Mouse (Mus musculus) heart, embryonic 12.5 days (tissue): ENCODE results near the gene Rhoh. TPM values are rescaled to one million over a fixed set of nuclear protein-coding genes. Genes with fewer than 3 reads are reported as not detected.

Experiments used
- ATAC-seq: fragments of 200-750 bp; cut with Nextera tagmentation; 2 replicates; pipeline ENCODE4 v1.8.0; 2017; ENCODE audit warnings: moderate TSS enrichment, moderate library complexity; ENCODE audit not compliant: insufficient number of reproducible peaks, low FRiP score
- H3K27ac ChIP-seq: fragments of 300-500 bp; sonication (generic); 2 replicates; pipeline ENCODE4 v1.5.1; 2016; ENCODE audit warnings: mild to moderate bottlenecking, moderate library complexity; ENCODE audit not compliant: poor library complexity, severe bottlenecking
- H3K27me3 ChIP-seq: fragments of 300-500 bp; sonication (generic); replicated peaks from 2 replicates; pipeline ENCODE4 v1.6.1; 2016; ENCODE audit warnings: mild to moderate bottlenecking, moderate library complexity
- H3K36me3 ChIP-seq: fragments of 300-500 bp; sonication (generic); 2 replicates; pipeline ENCODE4 v1.6.1; 2016; ENCODE audit warnings: mild to moderate bottlenecking, moderate library complexity
- H3K4me1 ChIP-seq: fragments of 300-500 bp; sonication (generic); replicated peaks from 2 replicates; pipeline ENCODE4 v1.6.1; 2016; ENCODE audit warnings: mild to moderate bottlenecking
- H3K4me2 ChIP-seq: fragments of 300-500 bp; sonication (generic); 2 replicates; pipeline ENCODE4 v1.6.1; 2016; ENCODE audit warnings: mild to moderate bottlenecking, moderate library complexity
- H3K4me3 ChIP-seq: fragments of 300-500 bp; sonication (generic); 2 replicates; pipeline ENCODE4 v1.5.1; 2016; ENCODE audit warnings: mild to moderate bottlenecking
- H3K9ac ChIP-seq: fragments of 300-500 bp; sonication (generic); 2 replicates; pipeline ENCODE4 v1.6.1; 2016; ENCODE audit warnings: mild to moderate bottlenecking, moderate library complexity
- H3K9me3 ChIP-seq: fragments of 300-500 bp; sonication (generic); replicated peaks from 2 replicates; pipeline ENCODE4 v1.6.1; 2016; ENCODE audit warnings: mild to moderate bottlenecking, moderate library complexity
- WGBS: fragments of 180-500 bp; shearing (Covaris S2); methylation state at CpG from one replicate; pipeline ENCODE4 v1.1.7; 2016; 5-methylcytosine and 5-hydroxymethylcytosine counted together
- polyA plus RNA-seq: library from polyadenylated mRNA; unstranded; fragments of >200 nt; fragmentation: Nextera tagmentation; extraction: Ambion mirVana; gene quantifications from 2 replicates; pipeline ENCODE4 v1.2.1, GENCODE M21; 2016

Gene Rhoh
- 0.85 and 0.97 TPM in 2 replicates for polyA plus RNA-seq

DNA sequence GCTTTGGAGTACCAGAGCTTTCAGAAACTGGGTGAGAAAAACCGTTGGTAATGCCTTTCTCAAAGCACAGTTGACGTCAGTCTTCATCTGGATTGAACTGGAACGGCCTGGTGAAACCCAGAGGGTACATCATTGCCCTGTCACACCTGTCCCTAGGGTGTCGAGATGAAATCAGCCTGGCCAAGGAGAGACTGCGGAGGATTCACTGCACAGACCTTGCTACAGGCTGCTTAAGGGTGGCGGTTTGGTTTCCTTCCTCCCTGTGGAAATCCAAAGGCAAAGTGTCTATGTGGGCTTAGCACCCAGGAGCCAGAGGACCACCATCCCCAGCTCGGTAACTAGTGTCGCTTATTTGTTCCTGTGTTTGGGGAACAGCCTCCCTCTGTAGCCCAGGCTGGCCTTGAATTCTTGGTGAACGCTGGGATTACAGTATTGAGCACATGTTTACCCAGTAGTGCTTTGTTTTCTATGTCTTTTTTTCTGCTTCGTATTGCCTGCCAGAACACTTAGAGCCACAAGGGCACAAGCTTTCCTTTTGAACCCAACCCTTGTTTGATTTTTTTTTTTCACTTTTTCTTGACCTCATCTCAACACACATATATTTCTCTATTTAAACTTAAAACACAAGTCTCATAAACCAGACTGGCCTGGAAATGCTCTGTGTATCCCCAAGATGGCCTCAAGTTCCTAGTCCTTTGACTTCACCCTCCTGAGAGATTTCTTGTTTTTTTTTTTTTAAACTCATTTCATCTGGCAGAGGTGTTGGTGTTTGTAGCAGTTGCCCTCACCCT, at the start of gene Rhoh:
TSS of gene Rhoh (plus strand) at position 60 of the 791 bp plus-strand sequence.
- ATAC-seq, result no peak
- Histone ChIP-seq H3K4me1 (peaks cover 15% of the 10 kb centered on the region), H3K27ac (no peak within 1 kb of the TSS), H3K9ac (no peak within 1 kb of the TSS), H3K27me3 (no peaks in the 10 kb centered on the region), H3K9me3 (no peaks in the 10 kb centered on the region), H3K4me3 (no peak within 1 kb of the TSS), H3K4me2 (no peak within 1 kb of the TSS), H3K36me3 (no peaks in the 10 kb centered on the region)
- WGBS, result 81% methylated on average over 10 of the region's 10 CpGs

DNA sequence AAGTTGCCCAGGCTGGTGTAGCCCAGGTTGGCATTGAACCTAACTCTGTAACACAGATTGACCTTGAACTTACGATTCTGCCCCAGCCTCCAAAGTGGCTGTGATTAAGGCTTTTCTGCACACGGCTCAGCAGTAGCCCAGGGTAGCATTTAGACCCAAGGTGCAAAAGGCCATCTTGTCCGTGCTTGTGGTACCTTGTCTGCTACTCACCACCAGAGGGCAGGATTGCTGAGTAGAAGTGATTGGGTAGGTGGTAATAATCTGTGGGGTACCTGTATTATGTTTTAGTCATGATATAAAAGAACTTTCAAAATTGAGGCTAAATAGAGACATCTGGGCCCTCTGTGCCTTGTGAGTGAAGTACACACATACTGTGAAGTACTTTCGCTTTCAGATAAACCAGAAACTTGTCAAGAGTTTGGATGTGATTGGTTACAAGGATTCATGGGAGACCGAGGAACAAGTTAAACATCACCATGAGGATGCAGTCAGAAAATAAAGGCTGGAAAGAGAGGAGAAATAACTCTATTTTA, 37.3 kb upstream of the Rhoh start:
- no peaks in the 10 kb centered on the region for H3K27me3 ChIP-seq
- H3K9me3 ChIP-seq, result no peaks in the 10 kb centered on the region
- WGBS, result 72% methylated on average over 5 of the region's 5 CpGs
- no peak for ATAC-seq
- H3K4me3 ChIP-seq, result no peak overlapping the region
- peaks cover 64% of the 10 kb centered on the region for H3K36me3 ChIP-seq
- no peaks in the 10 kb centered on the region for H3K4me1 ChIP-seq
- no peak overlapping the region for H3K9ac ChIP-seq
- no peak overlapping the region for H3K27ac ChIP-seq
- H3K4me2 ChIP-seq, result no peak overlapping the region

DNA sequence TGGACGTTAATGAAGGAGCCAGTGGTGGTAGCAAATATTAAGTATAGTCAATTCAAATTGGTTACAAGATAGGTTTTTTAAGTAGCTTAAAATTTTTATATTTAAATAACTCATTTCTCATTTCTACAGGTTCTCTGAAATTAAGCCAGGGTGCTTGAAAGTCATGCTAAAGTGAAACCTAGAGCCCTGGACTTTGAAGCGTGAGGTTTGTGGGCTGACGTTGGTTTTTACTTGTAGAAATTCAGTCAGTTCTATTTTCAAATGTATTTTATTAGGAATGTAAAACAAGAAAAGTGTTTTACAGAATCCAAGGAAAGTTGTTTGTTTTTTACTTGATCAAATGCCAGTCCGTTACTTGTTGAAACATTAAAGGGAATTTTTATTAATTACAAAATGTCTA, 34.5 kb upstream of the Rhoh start:
- Histone ChIP-seq H3K36me3 (peaks cover 46% of the 10 kb centered on the region), H3K4me1 (no peaks in the 10 kb centered on the region; the same call in 1 of the 2 replicates), H3K27ac (no peak overlapping the region), H3K9me3 (no peaks in the 10 kb centered on the region), H3K27me3 (no peaks in the 10 kb centered on the region), H3K4me2 (no peak overlapping the region), H3K9ac (no peak overlapping the region), H3K4me3 (no peak overlapping the region)
- WGBS, result 95% methylated on average over 4 of the region's 4 CpGs
- no peak for ATAC-seq

DNA sequence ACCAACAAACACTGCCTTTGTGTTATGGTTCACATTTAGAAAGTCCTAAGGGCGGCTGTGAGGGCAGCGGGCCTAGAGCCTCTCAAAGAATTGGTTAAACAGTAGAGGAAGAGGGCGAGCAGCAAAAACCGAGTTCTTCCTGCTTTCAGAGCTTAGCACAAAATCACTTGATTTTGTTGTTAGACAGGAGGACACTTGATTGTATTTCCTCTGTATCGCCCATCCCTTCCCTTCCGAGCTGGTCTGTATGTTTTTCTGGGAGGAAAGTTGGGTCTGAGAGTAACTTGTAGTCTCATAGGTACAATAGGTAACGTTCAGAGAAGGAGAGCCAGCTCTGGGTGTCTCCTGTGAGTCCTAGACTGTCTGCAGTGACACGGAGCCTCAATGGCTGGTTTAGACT, 33.9 kb upstream of the Rhoh start:
- no peak overlapping the region for H3K27ac ChIP-seq
- 89% methylated on average over 8 of the region's 8 CpGs for WGBS
- peaks cover 41% of the 10 kb centered on the region for H3K36me3 ChIP-seq
- no peak overlapping the region for H3K4me3 ChIP-seq
- ATAC-seq, result no peak
- no peak overlapping the region for H3K9ac ChIP-seq
- H3K4me2 ChIP-seq, result no peak overlapping the region
- H3K27me3 ChIP-seq, result no peaks in the 10 kb centered on the region
- H3K4me1 ChIP-seq, result peaks cover 3% of the 10 kb centered on the region
- H3K9me3 ChIP-seq, result no peaks in the 10 kb centered on the region

DNA sequence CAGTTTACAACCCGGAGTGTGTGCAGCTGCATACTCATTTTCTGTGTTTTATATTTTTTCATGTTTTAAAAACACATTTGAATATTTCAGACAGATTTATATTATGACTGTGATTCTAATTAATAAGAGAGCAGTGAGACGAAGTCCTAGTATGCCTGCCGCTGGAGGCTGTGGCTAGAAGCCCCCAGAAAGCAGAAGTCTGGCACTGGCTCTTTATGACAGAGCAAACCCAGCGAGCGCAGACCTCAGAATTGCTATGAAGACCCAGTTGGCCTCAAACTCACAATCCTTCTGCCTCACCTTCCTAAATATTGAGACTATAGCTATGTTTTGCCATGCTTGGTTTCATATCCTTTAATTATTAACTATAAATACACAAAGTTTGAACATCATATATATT, 32.8 kb upstream of the Rhoh start:
- Histone ChIP-seq H3K9me3 (no peaks in the 10 kb centered on the region), H3K27me3 (no peaks in the 10 kb centered on the region), H3K27ac (no peak overlapping the region), H3K9ac (no peak overlapping the region), H3K4me1 (peaks cover 9% of the 10 kb centered on the region), H3K4me3 (no peak overlapping the region), H3K4me2 (no peak overlapping the region), H3K36me3 (peaks cover 31% of the 10 kb centered on the region)
- 94% methylated on average over 5 of the region's 5 CpGs for WGBS
- ATAC-seq, result no peak

DNA sequence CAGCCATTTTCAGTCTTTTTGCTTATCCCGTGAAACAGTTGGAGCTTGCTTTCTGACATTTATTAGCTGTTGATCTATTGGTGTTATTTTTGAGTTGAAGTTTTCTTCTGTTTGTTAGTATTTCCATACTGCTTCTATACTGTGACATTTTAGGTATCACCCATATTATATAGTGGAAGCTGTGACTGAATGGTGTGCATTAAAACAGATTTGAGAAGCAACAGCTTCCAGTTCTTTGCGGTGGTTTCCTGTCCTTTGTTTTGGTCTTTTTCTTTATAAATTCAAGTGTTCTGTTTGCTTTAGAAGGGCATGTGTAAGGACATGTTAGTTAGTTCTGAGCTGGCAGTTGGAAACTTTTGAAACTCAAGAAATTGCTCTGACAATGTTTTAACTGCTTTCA, 32.0 kb upstream of the Rhoh start:
- 81% methylated on average over 2 of the region's 2 CpGs for WGBS
- Histone ChIP-seq H3K4me1 (peaks cover 9% of the 10 kb centered on the region), H3K27ac (no peak overlapping the region), H3K27me3 (no peaks in the 10 kb centered on the region), H3K4me2 (no peak overlapping the region), H3K9me3 (no peaks in the 10 kb centered on the region), H3K4me3 (no peak overlapping the region), H3K9ac (no peak overlapping the region), H3K36me3 (peaks cover 25% of the 10 kb centered on the region)
- ATAC-seq, result no peak

DNA sequence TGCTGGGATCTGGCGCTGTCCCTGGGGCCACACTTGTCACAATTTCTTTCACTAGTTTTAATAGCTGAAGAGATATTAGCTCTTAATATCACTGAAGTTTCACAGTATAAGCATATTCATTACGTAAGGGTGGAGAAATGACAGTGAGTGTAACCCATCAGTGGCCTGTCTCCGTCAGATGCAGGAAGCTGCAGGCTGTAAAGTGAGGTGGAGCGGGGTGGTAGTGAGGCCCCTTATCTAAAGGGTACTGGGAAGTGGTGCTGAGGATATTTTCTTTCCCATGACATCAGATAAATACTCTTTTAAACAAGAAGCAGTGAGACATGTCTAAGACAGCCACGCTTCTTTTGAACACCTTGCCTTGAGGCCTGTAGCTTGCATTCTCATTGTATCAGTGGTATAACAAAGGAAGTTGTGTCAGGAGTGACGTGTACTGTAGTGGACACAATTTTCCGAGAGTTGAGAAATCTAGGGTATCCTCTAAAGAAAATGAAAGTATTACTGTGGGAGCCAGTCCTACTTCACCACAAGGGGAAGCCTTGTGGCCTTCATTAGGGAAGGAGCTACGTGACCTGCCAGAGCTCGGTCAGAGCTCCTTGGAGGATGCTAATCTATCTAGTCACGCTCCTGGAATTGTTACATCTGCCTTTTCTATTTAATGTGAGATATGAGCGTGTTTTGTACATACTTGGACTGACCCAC, 28.9 kb upstream of the Rhoh start:
- ATAC-seq, result no peak
- Histone ChIP-seq H3K4me1 (peaks cover 9% of the 10 kb centered on the region), H3K9ac (no peak overlapping the region), H3K27ac (no peak overlapping the region), H3K9me3 (peaks cover 5% of the 10 kb centered on the region; the same call in 1 of the 2 replicates), H3K4me3 (no peak overlapping the region), H3K27me3 (no peaks in the 10 kb centered on the region), H3K36me3 (peaks cover 10% of the 10 kb centered on the region), H3K4me2 (no peak overlapping the region)
- WGBS, result 80% methylated on average over 11 of the region's 11 CpGs

DNA sequence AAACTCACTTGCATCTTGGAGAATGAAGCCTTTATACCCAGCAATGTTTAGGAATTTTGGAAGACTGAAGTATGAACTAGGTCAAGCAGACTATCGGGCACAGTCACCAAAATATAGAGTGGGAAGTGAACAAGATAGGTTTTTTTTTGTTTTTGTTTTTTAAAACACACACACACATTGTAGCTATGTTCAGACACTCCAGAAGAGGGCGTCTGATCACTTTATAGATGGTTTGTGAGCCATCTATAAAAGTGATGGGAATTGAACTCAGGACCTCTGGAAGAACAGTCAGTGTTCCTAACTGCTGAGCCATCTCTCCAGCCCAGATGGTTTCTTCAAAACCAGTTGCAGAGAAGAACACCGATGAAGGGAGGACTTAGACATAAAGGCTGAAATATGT, 27.9 kb upstream of the Rhoh start:
- ATAC-seq, result no peak
- peaks cover 5% of the 10 kb centered on the region; the same call in 1 of the 2 replicates for H3K9me3 ChIP-seq
- H3K9ac ChIP-seq, result no peak overlapping the region
- peaks cover 7% of the 10 kb centered on the region for H3K36me3 ChIP-seq
- H3K4me3 ChIP-seq, result no peak overlapping the region
- H3K4me2 ChIP-seq, result no peak overlapping the region
- 72% methylated on average over 3 of the region's 3 CpGs for WGBS
- H3K27me3 ChIP-seq, result no peaks in the 10 kb centered on the region
- H3K27ac ChIP-seq, result no peak overlapping the region
- peaks cover 9% of the 10 kb centered on the region for H3K4me1 ChIP-seq

DNA sequence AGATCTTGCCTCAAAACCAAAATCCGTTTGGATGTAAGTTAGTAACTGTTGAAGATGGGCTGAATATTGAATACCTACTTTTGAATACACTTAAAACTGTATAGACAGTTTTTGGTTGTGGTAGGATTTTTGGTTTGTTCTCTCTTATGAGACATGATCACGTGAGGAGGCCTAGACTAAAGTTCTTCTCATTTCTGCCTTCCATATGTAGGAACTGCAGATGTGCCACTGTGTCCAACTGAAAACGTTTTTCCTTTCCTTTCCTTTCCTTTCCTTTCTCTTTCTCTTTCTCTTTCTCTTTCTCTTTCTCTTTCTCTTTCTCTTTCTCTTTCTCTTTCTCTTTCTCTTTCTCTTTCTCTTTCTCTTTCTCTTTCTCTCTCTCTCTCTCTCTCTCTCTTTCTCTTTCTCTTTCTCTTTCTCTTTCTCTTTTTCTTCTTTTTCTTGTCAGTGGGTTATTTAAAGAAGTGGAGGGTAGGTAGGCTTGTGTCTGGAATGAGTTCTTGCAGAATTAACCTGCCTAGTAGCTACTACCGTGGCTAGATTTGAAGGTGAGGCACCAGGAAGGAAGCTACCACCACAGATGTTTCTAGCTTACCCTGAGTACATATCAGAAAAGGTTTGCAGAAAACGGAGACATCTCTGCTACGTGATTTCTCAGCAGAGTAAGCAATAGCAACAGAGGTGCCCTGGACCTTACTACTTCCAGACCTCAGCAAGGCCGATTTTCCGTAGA, 27.1 kb upstream of the Rhoh start:
- ATAC-seq, result no peak
- no peak overlapping the region for H3K4me2 ChIP-seq

DNA sequence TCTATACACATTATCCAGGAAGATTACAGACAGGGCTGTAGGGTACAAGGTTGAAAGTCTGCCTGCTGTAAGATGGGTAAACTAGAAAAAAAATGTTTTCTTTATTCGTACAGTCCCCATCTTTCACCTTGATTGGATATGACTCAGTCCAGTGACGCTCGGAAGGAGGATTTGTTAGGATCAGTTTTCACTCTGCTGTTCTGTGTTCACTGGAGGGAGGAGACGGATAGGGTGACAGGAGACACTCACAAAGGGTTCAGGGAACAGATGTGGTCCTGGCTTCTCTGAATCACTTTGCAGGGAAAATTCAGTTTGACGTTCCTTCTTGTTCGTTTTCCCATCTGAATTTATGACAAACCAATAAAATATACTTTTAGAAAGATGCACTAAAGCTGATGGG, 23.0 kb upstream of the Rhoh start:
- WGBS, result 81% methylated on average over 6 of the region's 6 CpGs
- no peak for ATAC-seq
- H3K4me3 ChIP-seq, result no peak overlapping the region

More for the DNA sequence above, 27.1 kb upstream of the Rhoh start:
- Histone ChIP-seq H3K27ac (no peak overlapping the region), H3K4me1 (peaks cover 9% of the 10 kb centered on the region), H3K9me3 (peaks cover 5% of the 10 kb centered on the region; the same call in 1 of the 2 replicates), H3K36me3 (peaks cover 7% of the 10 kb centered on the region), H3K9ac (no peak overlapping the region), H3K27me3 (no peaks in the 10 kb centered on the region), H3K4me3 (no peak overlapping the region)
- 86% methylated on average over 8 of the region's 8 CpGs for WGBS

DNA sequence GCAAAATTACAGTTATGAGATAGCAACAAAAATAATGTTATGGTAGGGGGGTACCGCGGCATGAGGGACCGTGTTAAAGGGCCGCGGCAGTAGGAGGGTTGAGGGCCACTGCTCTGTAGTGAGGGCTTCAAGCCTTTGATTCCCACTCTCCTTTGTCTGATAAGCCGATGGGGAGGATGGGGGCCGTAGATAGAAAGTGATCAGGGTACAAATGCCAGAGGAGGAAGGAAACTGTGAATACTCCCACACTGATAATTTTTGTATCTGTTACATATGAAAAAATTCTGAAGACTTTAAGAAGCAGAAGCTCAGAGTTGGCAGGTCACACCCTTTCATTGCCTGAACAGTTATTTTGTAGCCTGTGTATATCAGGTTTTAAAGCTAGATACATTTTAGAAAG, 18.1 kb upstream of the Rhoh start:
- H3K36me3 ChIP-seq, result no peaks in the 10 kb centered on the region
- no peak overlapping the region for H3K27ac ChIP-seq
- no peaks in the 10 kb centered on the region for H3K9me3 ChIP-seq
- H3K4me2 ChIP-seq, result no peak overlapping the region
- no peak overlapping the region for H3K4me3 ChIP-seq
- no peaks in the 10 kb centered on the region for H3K27me3 ChIP-seq
- peaks cover 24% of the 10 kb centered on the region for H3K4me1 ChIP-seq
- ATAC-seq, result no peak
- H3K9ac ChIP-seq, result no peak overlapping the region
- WGBS, result 72% methylated on average over 7 of the region's 7 CpGs

More for the DNA sequence above, 23.0 kb upstream of the Rhoh start:
- peaks cover 6% of the 10 kb centered on the region; the same call in 1 of the 2 replicates for H3K4me1 ChIP-seq
- H3K27ac ChIP-seq, result no peak overlapping the region
- H3K9ac ChIP-seq, result no peak overlapping the region
- H3K4me2 ChIP-seq, result no peak overlapping the region
- H3K9me3 ChIP-seq, result peaks cover 5% of the 10 kb centered on the region; the same call in 1 of the 2 replicates
- H3K27me3 ChIP-seq, result no peaks in the 10 kb centered on the region
- H3K36me3 ChIP-seq, result peaks cover 7% of the 10 kb centered on the region
